Mouse (Mus musculus) inflammation-experienced regulatory T-cells, adult 16 weeks (primary cell): ENCODE data around the gene Brf1. TPM values are rescaled to one million over a fixed set of nuclear protein-coding genes. Genes with fewer than 3 reads are reported as not detected.

Experiments
- polyA plus RNA-seq: library from polyadenylated mRNA; unstranded; fragments of 100-300 nt; shearing (Covaris generic); gene quantifications from one replicate; pipeline ENCODE4 v1.2.1, GENCODE M21; 2017

Gene Brf1
- polyA plus RNA-seq: 26.1 TPM

DNA sequence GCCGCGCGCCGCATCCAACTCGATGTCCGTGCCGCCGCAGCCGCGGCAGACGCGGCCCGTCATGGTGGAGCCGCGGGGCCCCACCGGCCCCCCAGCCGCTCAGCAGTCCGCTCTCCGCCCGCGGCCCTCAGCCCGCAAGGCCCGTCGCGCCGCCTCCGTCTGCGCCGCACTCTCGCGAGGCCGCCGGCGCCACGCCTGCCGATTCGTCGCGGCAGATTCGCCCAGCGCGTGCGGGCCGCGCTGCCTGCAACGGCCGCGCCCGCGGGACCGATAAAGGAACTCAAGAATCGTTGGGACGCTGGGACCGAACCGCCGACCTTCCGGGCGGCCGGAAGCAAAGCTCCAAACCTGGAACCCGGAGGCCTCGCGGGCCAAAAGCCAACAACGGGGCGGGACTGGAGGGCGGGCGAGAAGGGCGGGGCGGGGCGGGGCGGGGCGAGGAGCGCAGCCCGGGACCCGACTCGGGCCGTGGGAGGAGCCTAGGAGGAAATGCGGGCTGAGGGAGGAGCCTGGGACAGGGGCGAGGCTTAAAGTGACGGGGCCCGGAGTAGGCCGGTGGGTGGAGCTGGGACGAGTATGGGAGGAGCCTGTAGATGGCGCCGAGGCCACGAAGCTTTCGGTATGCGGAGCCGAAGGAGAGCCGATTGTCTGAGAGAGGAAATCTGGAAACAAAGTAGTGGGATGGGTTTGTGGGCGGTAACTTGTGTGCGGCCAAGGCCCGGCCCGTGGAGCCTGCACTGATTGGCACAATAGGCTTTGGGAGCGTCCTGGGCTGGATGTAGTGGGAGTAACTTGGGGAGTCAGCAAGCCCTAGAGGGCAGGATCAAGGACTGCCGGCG lies at the start of gene Brf1:
TSS of gene Brf1 (minus strand) at position 411 of the 839 bp plus-strand sequence.

DNA sequence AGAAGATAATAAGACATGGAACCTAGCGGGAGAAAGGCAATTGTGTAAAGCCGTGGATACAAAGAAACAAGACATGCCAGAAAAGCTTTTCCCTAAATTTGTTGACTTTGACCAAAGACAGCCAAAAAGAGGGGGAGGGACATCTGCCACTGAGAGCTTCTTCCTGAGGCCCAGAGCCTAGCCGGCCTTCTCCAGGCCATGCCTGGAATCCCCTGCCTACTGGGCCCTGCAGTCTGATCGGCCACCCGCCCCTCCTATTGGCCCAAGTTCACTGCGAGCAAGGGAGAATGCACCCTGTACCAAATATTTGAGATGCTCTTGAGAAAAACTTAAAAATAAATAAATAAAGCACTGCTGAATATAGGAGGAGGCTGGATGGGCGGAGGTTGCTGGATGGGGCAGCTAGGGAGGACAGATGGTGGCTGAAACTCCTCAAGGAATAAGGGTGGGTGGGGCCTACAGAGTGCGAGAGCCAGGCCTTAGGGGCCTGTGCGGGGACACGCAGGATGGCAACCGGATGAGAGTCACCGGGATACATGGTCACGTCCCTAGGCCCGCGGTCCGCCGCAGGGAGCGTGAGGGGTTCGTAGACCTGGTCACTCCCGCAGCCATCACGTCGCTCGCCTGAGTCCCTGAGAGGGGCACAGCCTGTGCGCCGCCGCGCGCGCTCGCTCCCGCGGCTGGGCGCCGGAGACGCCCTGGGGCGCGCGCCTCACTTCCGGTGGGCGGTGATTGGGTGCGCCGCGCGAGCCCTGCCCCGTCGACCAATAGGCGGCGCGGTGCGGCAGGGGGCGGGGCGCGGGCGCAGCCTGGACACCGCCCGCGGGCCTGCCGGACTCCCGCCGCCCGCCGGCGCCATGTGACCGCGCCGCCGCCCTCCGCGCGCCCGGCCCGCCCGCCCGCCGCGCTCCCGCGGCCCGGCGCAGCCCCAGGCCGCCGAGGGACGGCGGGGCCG lies 13.4 kb upstream of the Brf1 start, which contains the start of gene Pacs2:
TSS of gene Pacs2 (plus strand) at position 905 of the 955 bp plus-strand sequence.

GRCm38 (mm10) chr12:112976371-112977073 lies 24.0 kb downstream of the Brf1 start, which contains the start of gene Btbd6:
Btbd6 (plus strand) TSS chr12:112976482.

DNA sequence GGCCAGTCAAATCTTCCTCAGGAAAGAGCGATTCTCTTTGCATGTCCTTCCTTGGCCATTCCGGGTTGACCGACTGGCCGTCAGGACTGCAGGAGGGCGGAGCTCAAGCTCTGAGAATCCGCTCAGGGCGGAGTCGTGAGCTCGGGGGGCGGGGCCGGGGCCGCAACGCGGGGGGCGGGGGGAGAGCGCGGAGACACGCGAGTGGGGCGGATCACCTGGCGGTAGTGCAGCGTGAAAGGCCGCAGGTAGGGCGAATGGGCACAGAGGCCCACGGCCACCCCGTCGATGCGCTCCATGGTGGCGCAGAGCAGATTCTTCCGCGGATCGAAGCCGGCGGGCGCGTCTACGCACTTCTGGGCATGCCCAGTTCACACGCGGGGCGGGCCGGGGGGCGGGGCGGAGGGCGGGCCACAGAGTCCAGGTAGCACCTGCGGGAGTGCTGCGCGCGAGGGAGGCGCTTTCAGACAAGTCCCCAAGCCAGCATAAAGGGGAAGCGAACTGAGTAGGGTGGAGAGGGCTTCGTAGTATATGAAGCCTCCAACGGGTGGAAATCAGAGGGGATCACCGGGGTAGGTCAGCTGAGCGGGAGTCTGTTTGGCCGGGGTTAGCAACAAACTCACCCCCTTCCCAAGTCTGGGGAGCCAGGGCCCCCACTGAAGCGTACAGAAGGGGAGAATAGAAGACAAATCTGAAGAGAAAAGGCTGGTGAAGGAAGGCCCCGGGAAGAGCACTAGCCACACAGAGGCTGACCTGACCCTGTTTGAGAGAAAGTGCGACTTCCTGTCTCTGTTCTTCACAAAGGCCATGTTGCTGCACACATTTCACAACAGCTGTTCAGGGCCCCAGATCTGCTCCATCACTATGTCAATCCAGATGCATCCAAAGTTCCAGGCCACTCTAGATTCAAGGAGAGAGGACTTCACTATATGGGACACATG lies 58.5 kb downstream of the Brf1 start, which contains the start of gene Nudt14:
TSS of gene Nudt14 (minus strand) at position 349 of the 938 bp plus-strand sequence.

GRCm38 (mm10) chr12:112929562-112930352 lies 70.7 kb downstream of the Brf1 start, which contains the start of gene Jag2:
Jag2 (minus strand) TSS chr12:112929776.

Other genes starting within 250 kb of the Brf1 start
- 4.9 TPM for gene Pld4, start 240.0 kb downstream of the Brf1 start, polyA plus RNA-seq
- not detected for gene Ahnak2, start 198.0 kb downstream of the Brf1 start, polyA plus RNA-seq
- gene Clba1, start 191.8 kb downstream of the Brf1 start, polyA plus RNA-seq: 0.40 TPM
- 92.9 TPM for gene Cdca4, start 171.3 kb downstream of the Brf1 start, polyA plus RNA-seq
- gene Gpr132, start 132.5 kb downstream of the Brf1 start, polyA plus RNA-seq: 32.8 TPM
- gene Jag2, start 70.9 kb downstream of the Brf1 start, polyA plus RNA-seq: 2.0 TPM
- gene Nudt14, start 58.6 kb downstream of the Brf1 start, polyA plus RNA-seq: 46.4 TPM
- 11.6 TPM for gene Btbd6, start 24.2 kb downstream of the Brf1 start, polyA plus RNA-seq
- 6.3 TPM for gene Pacs2, start 13.8 kb upstream of the Brf1 start, polyA plus RNA-seq
- not detected for gene Tex22, start 73.8 kb upstream of the Brf1 start, polyA plus RNA-seq
- 3.1 TPM for gene Mta1, start 97.6 kb upstream of the Brf1 start, polyA plus RNA-seq
- 9.0 TPM for gene Crip2, start 139.5 kb upstream of the Brf1 start, polyA plus RNA-seq
- 1,025 TPM for gene Crip1, start 145.6 kb upstream of the Brf1 start, polyA plus RNA-seq
- 10.8 TPM for gene Tedc1, start 155.7 kb upstream of the Brf1 start, polyA plus RNA-seq
- not detected for gene Tmem121, start 185.2 kb upstream of the Brf1 start, polyA plus RNA-seq